Mouse (Mus musculus) heart, adult 2 months (tissue): ENCODE data around the gene Hapln2. TPM values are rescaled to one million over a fixed set of nuclear protein-coding genes. Genes with fewer than 3 reads are reported as not detected.
A peak's percentile ranks its signal among the peaks of the same experiment; 100 is the strongest.

Experiments
- DNase-seq, 2 experiments: peaks; one replicate each; pipeline ENCODE4 v3.0.0; 2021
- H3K27ac ChIP-seq: fragments of 200-600 bp; 2 replicates; pipeline ENCODE4 v1.8.1; 2022
- H3K27me3 ChIP-seq: fragments of 200-500 bp; 2 replicates; pipeline ENCODE4 v1.6.1; 2012; ENCODE audit warnings: mild to moderate bottlenecking, low read length, inconsistent platforms, mixed read lengths; ENCODE audit not compliant: control insufficient read depth, insufficient read depth
- H3K36me3 ChIP-seq: fragments of 200-500 bp; 2 replicates; pipeline ENCODE4 v1.6.1; 2012; ENCODE audit warnings: low read length, inconsistent platforms; ENCODE audit not compliant: control insufficient read depth, insufficient read depth
- H3K4me1 ChIP-seq: fragments of 200-500 bp; 2 replicates; pipeline ENCODE4 v1.6.1; 2011; ENCODE audit warnings: low read length; ENCODE audit not compliant: control insufficient read depth, insufficient read depth
- H3K4me3 ChIP-seq: fragments of 200-600 bp; 2 replicates; pipeline ENCODE4 v1.8.1; 2022
- H3K79me2 ChIP-seq: fragments of 200-500 bp; replicated peaks from 2 replicates; pipeline ENCODE4 v1.6.1; 2012; ENCODE audit warnings: mild to moderate bottlenecking, inconsistent platforms, low read length, moderate library complexity, mixed read lengths; ENCODE audit not compliant: control insufficient read depth, insufficient read depth
- H3K9ac ChIP-seq: fragments of 200-500 bp; 2 replicates; pipeline ENCODE4 v1.6.1; 2012; ENCODE audit warnings: low read depth, mild to moderate bottlenecking, control low read depth, inconsistent platforms, low read length, mixed read lengths
- CTCF ChIP-seq: fragments of 200-600 bp; IDR thresholded peaks from 2 replicates; pipeline ENCODE4 v1.8.1; 2022; ENCODE audit warnings: antibody characterized with exemption, mild to moderate bottlenecking, moderate library complexity
- EP300 ChIP-seq: fragments of 200-500 bp; IDR thresholded peaks from 2 replicates; pipeline ENCODE4 v1.6.1; 2011; ENCODE audit warnings: low read depth, low read length, control low read depth; ENCODE audit not compliant: insufficient read depth
- POLR2A ChIP-seq: fragments of 200-500 bp; IDR thresholded peaks from 2 replicates; pipeline ENCODE4 v1.6.1; 2011; ENCODE audit warnings: mild to moderate bottlenecking, low read depth, low read length, control low read depth; ENCODE audit not compliant: insufficient read depth
- WGBS: fragments of 180-500 bp; shearing (Covaris S2); methylation state at CpG from one replicate; pipeline ENCODE4 v1.1.7; 2018; 5-methylcytosine and 5-hydroxymethylcytosine counted together
- intact Hi-C: fragments of 180-260 bp; cut with DNase I; formaldehyde crosslinking; loops from one replicate; pipeline ENCODE4 v1.15.1; 2025
- polyA plus RNA-seq: library from polyadenylated mRNA; depleted of rRNA; stranded (reverse); fragments of >200 nt; gene quantifications from 2 replicates; pipeline ENCODE4 v1.2.3, GENCODE M21; 2012
- total RNA-seq, 2 experiments: library from RNA; stranded (reverse); gene quantifications; 2 replicates each; pipeline ENCODE4 v1.2.3; 2021

Gene Hapln2
- total and polyA plus RNA-seq, 3 experiments, result not detected

DNA sequence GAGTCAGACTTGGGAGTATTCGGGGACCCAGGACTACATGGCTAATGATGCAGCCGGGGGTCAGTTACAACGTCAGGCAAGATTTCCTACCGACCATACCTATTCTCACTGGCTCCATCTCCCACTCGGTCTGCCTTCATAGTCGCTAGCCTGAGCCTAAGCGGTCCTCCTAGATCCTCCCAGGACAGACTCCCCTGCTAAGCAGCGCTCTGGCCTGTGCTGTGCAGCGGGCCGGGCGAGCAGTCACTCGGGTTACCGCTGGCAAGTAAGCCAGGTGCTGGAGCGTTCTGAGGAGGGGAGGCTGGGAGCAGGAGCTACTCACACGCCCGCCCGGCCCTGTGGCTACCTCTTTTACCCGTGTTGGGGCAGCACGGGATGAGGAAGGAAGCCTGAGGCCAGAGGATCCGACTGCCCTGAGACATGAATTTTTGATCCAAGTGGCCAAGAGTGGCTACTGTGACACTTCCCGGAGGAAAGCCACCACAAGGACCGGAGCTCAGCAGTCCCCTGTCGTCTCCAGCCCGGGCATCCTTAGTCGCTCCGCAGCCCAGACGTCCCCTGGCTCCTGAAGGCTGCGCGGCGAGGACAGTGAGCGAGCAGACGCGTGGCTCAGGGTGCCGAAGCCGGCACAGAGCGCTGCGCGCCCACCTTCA, 28.0 kb downstream of the Hapln2 start:
- H3K27me3 ChIP-seq, result peaks cover 35% of the 10 kb centered on the region
- H3K4me3 ChIP-seq, result no peak overlapping the region
- intact Hi-C loops, result no loop called here
- no peaks in the 10 kb centered on the region for H3K36me3 ChIP-seq
- no peaks in the 10 kb centered on the region for H3K79me2 ChIP-seq
- no peak for TF ChIP-seq EP300
- TF ChIP-seq POLR2A, result no peak
- no peak for TF ChIP-seq CTCF
- no peak overlapping the region for H3K27ac ChIP-seq
- no peak for DNase-seq
- 2% methylated on average over 38 of the region's 38 CpGs for WGBS
- no peak overlapping the region for H3K9ac ChIP-seq
- 0 out of 2 replicates have a peak, but pooled peaks cover 1% of the 10 kb centered on the region for H3K4me1 ChIP-seq

DNA sequence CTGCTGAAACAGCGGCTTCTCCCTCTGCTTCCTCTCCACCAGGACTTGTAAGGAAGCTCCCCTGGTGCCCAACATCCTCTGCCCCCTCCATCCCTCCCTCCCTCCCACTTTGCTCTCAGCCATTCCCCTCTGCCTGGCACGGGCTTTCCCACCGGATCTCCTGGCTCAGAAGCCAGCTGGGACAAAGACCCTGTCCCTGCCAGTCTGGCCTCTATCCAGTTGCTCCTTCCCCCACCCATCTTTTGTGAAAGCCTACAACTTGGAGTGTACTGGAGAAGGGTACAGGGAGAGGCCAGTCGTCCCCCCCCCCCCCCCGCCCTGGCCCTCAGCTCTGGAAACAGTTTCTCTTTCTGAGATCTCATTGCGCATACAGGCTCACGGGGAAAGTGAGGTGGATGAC, 28.6 kb downstream of the Hapln2 start:
- H3K79me2 ChIP-seq, result no peaks in the 10 kb centered on the region
- intact Hi-C loops, result no loop called here
- TF ChIP-seq EP300 (no peak), CTCF (no peak), POLR2A (no peak)
- no peaks in the 10 kb centered on the region for H3K36me3 ChIP-seq
- 6% methylated on average over 7 of the region's 7 CpGs for WGBS
- peaks cover 35% of the 10 kb centered on the region for H3K27me3 ChIP-seq
- no peak for DNase-seq
- H3K4me1 ChIP-seq, result 0 out of 2 replicates have a peak, but pooled peaks cover 1% of the 10 kb centered on the region
- no peak overlapping the region for H3K27ac ChIP-seq
- no peak overlapping the region for H3K9ac ChIP-seq
- no peak overlapping the region for H3K4me3 ChIP-seq

DNA sequence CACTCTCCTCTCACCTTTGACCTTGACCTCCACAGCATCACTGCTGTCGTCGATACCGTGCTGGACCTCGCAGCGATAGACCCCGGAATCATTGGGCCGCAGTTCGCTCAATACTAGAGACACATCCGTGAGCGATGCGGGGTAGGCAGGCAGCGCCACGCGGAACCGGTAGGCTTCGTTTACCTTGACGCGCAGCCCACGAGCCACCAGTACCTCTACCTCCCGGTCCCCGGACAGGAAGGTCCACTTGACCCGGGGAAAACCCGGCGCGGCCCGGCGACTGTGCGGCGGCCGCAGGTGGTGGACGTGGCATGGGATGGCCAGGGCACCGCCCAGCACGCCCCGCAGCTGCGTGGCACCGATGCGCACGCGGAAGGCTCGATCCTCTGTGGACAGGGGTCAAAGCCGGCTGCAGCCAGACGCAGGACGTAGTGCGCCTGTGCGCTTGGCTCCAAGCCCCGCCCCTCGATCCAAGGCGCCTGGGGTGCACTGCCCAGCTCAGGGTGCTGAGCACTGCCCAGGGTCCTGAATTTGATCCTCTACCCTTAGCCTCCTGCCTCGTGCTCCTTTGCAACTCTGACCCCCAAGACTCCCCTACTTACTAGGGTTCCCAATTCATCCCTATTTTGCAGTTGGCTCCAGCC, 30.3 kb downstream of the Hapln2 start:
- intact Hi-C loops, result no loop called here
- Histone ChIP-seq H3K27me3 (peaks cover 34% of the 10 kb centered on the region), H3K4me3 (peak overlapping the region; percentile 38), H3K79me2 (no peaks in the 10 kb centered on the region), H3K36me3 (no peaks in the 10 kb centered on the region), H3K4me1 (0 out of 2 replicates have a peak, but pooled peaks cover 1% of the 10 kb centered on the region), H3K9ac (peak overlapping the region; percentile 23; the same call in 1 of the 2 replicates), H3K27ac (no peak overlapping the region)
- TF ChIP-seq EP300, result no peak
- TF ChIP-seq CTCF, result no peak
- no peak for TF ChIP-seq POLR2A
- DNase-seq, result peak in 1 of 2 experiments; percentile 51
- WGBS, result under 1% methylated on average over 45 of the region's 49 CpGs

DNA sequence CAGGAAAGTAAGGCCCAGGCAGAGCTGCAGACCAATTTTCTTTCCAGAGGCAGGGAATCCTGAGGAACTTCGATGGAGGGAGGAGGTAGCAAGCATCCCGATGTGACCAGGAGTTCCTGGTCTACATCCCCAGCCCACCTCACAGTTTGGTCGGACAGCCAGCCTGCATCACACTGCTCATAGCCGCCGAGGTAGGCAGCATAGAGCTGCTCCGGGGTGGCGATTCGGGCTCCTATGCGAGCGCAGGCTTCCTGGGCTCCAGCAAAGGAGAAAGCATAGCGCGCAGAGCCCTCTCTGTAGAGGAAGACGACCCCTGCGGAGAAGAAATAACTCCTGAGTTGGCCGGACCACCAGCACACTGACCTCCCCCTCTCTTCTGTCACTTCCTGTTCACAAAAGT, 31.0 kb downstream of the Hapln2 start:
- TF ChIP-seq CTCF (no peak), EP300 (no peak), POLR2A (no peak)
- Histone ChIP-seq H3K4me1 (0 out of 2 replicates have a peak, but pooled peaks cover 1% of the 10 kb centered on the region), H3K79me2 (no peaks in the 10 kb centered on the region), H3K27ac (no peak overlapping the region), H3K4me3 (no peak overlapping the region), H3K36me3 (no peaks in the 10 kb centered on the region), H3K9ac (no peak overlapping the region), H3K27me3 (peaks cover 33% of the 10 kb centered on the region)
- 6% methylated on average over 15 of the region's 15 CpGs for WGBS
- DNase-seq, result no peak
- intact Hi-C loops, result no loop called here

DNA sequence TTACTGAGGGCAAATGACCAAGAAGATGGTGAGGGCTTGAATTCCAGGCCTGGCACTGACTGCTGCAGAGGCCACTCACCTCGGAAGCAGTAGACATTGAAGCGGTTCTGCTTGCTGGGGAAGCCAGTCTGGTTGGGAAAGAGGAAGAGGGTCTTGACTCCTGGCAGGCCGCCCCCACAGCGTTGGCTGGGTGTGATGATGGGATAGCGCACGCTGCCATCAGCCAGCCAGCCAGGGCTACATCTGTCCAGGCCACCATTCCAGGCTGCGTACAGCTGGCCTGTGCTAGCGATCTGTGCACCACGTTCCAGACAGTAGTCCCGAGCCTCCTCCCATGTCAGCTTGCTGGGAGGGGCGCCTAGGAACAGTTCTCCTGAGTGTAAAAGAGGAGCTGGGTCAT, 32.1 kb downstream of the Hapln2 start:
- 0 out of 2 replicates have a peak, but pooled peaks cover 1% of the 10 kb centered on the region for H3K4me1 ChIP-seq
- H3K79me2 ChIP-seq, result no peaks in the 10 kb centered on the region
- H3K36me3 ChIP-seq, result no peaks in the 10 kb centered on the region
- no peak for TF ChIP-seq POLR2A
- no peak for TF ChIP-seq EP300
- no peak for TF ChIP-seq CTCF
- DNase-seq, result peak in 1 of 2 experiments; percentile 23
- no peak overlapping the region for H3K4me3 ChIP-seq
- H3K9ac ChIP-seq, result no peak overlapping the region
- intact Hi-C loops, result no loop called here
- 26% methylated on average over 11 of the region's 11 CpGs for WGBS
- no peak overlapping the region for H3K27ac ChIP-seq
- peaks cover 28% of the 10 kb centered on the region for H3K27me3 ChIP-seq

DNA sequence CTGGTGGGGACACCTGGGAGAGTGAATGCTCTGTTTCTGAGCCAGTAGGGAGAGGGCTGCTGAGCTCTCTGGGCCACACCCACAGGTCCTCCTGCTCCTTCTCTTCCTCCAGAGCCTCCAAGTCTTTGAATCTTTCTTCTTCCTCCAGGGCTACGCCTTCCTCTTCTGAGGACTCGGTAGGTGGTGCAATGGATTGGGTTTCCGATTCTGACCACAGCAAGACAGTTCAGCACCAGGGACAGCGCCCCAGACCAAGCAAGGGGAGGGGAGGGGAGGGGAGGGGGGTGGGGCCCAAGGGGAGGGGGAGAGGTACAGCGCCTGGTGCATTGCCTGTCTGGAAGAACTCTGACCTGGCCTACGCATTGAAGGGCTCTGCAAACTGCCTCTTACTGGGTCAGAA, 33.9 kb downstream of the Hapln2 start:
- H3K27ac ChIP-seq, result no peak overlapping the region
- H3K4me3 ChIP-seq, result no peak overlapping the region
- 4% methylated on average over 3 of the region's 6 CpGs for WGBS
- intact Hi-C loops, result no loop called here
- 0 out of 2 replicates have a peak, but pooled peaks cover 1% of the 10 kb centered on the region for H3K4me1 ChIP-seq
- no peak for TF ChIP-seq CTCF
- TF ChIP-seq EP300, result no peak
- TF ChIP-seq POLR2A, result no peak
- H3K27me3 ChIP-seq, result peaks cover 16% of the 10 kb centered on the region
- DNase-seq, result peak in 1 of 2 experiments; percentile 27
- no peaks in the 10 kb centered on the region for H3K36me3 ChIP-seq
- H3K9ac ChIP-seq, result no peak overlapping the region
- no peaks in the 10 kb centered on the region for H3K79me2 ChIP-seq
